Mouse (Mus musculus) fibroblast of lung, adult 2 months (primary cell): Measurements from ENCODE around the gene Lhb.
"Not testable (repeated sequence)": the region's sequence is repeated elsewhere in the genome, so short reads cannot be mapped to it uniquely, and the experiment has no call there.

Experiments used
- DNase-seq: peaks from one replicate; pipeline ENCODE4 v3.0.0-alpha.2; 2011; ENCODE audit warnings: low read depth

Lhb gene

DNA sequence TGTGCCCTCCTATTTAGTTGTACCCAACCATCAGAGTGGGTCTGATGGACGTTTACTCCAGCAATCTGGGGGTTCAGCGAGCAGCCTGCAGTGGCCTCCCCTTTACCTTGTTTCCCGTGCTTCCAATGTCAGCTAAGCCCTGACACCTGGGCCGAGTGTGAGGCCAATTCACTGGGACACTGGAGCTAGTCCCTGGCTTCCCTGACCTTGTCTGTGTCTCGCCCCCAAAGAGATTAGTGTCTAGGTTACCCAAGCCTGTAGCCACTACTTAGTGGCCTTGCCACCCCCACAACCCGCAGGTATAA, at the start of gene Lhb:
Gene Lhb, plus strand, starts transcription at position 206 of the 305 bp plus-strand sequence.
- DNase-seq: no peak

DNA sequence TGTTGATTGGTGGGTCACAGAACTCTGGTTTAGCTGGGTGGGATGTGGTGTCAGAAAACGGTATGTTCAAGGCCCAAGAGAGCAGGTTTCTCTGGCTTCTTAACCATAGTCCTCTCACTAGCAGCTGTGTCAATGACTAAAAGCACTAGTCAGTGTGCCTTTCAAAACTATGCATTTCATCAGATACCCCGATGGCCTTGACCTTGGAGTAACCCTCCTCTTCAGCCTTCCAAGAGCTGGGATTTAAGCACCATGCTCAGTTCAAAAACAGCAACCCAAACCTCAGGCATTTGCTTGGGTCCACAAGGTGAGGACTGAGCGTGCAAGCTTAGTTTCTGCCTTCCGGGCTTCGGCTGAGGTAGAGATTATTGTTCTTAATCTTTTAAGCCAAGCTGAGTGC, 48.2 kb upstream of the Lhb start:
- no peak for DNase-seq

DNA sequence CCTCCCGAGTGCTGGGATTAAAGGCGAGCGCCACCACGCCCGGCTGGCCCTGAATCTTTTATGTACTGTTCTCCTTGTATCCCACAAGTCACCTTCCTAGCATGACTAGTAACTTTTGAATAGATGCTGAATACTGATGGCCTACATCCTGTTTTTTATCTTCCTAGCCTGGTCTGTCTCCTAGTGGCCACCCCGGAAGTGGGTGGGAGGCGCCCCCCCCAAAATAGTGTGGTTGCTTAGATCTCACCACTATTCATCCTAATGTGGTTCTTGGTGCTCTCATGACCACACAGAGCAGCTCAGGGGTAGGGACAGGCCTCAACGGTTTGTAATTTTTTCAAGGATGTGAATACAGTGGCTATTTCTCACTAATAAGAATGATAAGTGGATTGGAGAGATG, 46.0 kb upstream of the Lhb start:
- DNase-seq: no peak

DNA sequence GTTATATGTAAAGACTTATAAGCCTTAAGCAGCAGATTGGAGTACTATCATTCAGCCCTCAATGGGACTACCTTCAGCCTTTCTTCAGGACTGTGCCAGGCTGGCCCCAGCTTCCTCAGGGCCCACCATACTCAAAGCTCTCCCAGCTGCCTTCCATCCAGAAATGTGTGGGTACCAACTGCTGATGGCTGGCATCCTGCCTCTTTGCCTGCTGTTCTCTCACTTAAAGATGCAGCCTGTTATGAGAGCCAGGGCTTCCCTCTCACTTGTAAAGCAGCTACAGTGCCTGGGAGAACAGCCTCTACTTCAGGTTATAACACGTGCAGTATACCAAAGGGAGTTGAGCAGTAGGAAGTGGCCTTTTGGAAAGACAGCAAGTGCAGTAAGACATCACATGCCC, 44.6 kb upstream of the Lhb start:
- DNase-seq: no peak

DNA sequence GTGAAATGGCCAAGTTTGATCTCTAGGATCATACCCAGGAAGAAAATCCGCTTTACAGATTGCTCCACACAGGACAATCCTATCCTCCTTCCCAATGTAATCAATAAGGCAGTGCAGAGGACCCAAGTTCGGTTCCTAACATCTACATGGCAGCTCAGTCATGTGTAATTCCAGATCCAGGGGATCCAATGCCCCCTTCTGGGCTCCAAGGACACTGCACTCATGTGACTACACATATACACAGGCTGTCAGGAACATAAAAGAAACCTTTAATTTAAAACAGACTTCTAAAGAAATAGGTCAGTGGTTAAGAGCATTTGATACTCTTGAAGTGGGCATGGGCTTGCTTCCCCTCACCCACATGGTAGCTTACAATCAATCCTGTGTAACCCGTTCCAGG, 34.5 kb upstream of the Lhb start:
- no peak for DNase-seq

DNA sequence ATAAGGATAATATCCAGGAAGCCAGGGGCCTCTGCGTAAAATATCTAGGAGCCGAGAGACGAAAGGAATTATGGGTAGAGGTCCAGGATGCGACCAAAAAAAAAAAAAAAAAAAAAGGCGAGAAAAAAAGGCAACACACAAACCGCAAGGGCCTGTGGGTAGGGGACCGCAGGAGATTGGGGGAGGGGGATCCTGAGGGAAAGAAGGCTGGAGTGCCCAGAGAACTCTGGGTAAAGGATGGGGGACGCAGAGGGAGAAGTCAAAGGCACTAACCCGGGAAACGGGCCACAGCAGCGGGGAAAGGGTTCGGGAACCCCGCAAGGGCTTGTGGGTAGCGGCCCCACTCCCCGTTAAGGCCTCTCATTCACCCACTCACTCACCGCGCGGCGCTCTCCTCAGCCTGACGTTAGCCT, 25.5 kb upstream of the Lhb start:
- DNase-seq: no peak

DNA sequence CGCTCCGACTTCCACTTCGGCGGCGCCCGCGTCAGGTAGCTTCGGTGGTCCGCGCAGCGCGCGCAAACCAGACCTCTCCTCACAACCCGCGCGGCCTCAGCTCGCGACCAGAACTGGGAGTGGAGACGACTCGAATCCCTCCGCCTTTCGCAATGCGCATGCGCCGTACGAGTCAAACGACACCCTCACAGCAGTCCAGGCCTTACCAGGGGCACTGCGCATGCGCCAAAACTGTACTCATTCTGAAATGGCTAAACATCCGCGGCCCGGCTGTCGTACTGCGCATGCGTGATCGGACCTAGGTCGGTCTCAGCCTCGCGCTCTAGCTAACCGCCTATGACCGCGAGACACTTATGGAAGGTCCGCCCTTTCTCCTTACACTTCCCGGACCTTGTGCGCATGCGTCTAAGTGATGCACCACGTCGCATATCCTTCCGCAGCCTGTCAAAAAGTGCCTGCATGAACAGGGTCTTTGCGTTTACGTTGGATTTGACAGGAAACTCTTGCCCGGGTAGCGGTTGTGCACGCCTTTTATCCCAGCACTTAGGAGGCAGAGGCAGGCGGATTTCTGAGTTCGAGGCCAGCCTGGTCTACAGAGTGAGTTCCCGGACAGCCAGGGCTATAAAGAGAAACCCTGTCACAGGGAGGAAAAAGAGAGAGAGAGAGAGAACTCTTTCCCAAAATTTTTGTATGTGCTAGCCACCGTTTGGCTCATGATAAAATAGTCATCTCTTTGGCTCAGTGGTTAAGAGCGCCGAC, 24.9 kb upstream of the Lhb start, which contains the start of gene Snrnp70:
Gene Snrnp70, minus strand, starts transcription at position 165 of the 759 bp plus-strand sequence.
- DNase-seq: peak; percentile 100

DNA sequence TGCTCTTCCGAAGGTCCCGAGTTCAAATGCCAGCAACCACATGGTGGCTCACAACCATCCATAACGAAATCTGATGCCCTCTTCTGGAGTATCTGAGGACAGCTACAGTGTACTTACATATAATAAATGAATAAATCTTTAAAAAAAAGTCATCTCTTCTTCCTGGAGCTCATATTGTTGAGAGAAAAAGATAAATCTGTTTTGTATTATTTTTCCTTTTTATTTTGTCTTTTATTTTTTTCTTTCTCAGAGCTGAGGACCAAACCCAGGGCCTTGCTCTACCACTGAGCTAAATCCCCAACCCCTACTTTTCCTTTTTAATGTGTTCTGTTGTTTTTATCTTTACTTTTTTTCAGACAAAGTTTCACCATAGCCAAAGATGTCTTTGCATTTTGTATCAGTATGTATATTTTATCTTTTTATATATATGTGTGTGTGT, 24.3 kb upstream of the Lhb start:
- not testable (repeated sequence) for DNase-seq

DNA sequence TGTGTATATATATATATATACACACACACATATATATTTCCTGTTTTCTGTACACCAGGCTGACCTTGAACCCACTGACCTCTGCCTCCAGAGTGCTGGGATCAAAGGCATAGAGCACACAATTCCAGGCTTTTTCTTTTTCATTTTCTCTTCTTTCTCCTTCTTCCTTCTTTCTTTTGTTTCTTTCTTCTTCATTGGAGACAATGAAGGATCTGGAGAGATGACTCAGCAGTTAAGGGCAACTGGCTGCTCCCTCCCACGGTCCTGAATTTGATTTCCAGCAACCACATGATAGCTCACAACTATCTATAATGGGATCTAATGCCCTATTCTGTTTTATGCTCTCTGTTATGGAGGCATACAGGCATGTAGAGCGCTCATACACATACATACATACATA, 23.8 kb upstream of the Lhb start:
- DNase-seq: no peak

DNA sequence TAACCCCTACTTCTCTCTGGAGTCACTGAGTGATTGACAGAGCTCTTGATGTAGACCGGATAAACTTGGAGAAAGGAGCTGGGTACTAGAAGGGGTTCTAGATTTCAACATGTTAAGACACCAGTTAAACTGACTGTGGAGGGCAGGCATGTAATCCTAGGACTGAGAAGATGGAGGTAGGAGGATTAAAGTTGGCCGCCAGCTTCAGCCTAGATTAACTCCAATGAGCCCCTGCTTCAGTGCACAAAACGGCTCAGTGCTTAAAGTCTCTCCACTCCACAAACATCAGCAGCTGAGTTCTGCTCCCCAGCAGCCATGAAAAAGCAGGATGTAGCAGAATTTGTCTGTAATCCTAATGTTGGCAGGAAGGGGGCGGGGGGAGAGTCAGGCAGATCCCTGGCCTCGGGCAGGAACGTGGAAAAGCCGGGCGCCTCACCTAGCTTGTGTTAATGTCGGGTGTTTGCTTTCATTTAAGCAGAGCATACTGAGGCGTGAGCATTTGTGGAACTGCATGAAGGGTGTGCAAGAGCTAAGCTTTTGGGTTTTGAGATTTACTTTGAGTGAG, 19.0 kb upstream of the Lhb start:
- no peak for DNase-seq

DNA sequence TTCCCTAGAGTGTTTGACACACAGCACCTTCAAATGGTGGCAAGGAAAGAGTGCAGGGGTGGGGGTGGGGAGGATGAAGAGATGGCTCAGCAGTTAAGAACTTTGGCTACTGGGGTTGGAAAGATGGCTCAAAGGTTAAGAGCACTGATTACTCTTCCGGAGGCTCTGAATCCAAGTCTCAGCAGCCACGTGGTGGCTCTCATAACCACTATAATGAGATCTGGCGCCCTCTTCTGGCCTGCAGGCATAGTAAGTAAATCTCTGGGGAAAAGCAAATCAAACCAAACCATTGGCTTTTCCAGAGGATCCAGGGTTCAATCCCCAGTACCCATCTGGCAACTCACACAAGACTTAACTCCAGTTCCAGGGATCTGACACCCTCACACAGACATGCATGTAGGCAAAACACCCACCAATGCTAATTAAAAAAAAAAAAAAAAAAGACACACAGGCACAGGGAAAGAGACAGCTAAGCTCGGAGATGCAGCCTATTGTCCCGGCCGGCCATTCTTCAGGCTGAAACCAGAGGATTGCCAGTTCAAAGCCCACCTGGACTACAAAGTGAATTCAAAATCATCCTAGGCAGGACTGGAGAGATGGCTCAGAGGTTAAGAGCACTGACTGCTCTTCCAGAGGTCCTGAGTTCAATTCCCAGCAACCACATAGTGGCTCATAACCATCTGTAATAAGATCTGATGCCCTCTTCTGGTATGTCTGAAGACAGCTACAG, 16.9 kb upstream of the Lhb start:
- DNase-seq: no peak

DNA sequence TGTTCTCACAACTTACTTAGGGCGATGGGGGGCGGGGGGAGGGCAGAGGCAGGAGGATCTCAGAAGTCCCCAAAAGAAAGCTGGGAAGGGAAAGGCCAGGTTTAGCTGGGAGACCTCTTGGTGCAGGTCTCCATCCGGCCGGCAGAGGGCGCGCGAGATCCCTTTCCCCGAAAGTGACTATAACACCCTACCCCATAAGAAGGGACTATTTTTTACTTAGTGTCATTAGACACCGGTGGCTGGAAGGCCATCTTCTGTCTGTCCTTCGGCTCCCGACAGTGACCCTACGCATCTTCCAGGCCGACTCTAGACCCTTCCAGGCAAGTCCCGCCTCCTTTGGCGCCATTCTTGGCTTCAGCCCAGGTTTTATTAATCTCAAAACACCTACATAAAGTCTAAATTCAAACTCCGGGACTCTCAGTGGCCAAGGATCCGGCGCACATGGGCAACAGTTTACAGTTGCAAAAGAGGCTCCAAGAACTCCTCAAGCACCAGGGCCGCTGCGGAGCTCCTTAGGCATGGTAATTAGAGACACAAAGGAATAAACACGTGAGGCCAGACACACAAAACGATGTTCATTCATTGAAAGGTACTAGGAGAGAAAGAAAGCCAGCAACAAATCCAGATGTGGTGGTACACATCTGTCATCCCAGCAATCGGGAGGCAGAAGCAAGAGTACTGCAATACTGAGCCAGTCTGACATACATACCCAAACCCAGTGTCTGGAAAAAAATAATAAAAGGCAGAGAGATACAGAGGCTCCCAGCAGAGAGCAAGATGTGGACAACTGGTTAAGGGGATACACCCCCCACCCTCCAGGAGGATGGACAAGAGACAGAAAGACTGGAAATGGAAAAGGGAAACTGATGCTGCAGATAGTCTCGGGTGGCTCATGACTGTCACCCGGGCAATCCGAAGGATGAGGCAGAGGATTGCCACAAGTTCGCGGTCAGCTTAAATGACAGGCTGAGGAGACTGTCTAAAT, 15.2 kb upstream of the Lhb start, which contains the start of gene Kcna7:
Gene Kcna7, plus strand, starts transcription at position 563 of the 985 bp plus-strand sequence.
- no peak for DNase-seq

DNA sequence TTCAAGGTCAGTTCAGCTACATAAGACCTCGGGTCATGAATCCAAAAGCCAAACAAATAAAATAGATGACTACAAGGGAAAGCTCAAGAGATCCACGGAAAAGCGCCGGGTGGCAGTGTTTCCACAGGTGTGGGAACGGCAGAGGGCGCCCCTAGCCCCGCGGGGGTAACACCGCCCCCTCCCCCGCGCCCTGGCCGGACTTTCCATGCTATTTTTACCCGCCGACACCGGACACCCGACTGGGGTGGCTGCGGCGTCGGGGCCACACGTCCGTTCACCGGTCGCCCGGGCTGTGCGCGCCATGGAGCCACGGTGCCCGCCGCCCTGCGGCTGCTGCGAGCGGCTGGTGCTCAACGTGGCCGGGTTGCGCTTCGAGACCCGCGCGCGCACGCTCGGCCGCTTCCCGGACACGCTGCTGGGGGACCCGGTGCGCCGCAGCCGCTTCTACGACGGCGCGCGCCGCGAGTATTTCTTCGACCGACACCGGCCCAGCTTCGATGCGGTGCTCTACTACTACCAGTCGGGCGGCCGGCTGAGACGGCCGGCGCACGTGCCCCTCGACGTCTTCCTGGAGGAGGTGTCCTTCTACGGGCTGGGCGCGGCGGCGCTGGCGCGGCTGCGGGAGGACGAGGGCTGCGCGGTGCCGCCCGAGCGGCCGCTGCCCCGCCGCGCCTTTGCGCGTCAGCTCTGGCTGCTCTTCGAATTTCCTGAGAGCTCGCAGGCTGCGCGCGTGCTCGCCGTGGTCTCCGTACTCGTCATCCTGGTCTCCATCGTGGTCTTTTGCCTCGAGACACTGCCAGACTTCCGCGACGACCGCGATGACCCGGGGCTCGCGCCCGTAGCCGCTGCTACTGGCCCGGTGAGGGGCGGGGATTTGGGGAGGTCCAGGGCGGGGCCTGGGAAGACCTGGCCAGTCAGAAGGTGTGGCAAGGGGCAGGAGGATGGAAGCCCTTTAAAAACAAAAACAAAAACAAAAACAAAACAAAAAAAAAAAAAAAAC, 14.2 kb upstream of the Lhb start:
- no peak for DNase-seq

DNA sequence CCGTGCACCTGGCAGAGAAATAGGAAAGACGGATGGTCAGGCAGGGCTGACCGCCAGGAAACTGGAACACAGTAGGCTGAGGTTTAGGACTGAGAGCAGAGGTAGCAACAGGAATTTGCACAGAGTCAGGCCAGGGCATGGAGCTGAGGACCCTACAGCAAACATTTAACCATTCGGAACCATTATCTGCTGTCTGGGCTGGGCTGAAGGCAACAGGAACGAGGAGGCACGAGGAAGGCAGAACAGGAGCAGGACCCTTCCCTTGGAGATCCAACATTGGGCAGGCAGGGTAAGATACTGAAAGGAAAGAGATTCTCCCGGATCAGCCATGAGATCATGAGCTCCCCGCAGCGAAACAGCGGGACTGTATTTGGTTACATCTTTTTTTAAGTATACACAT, 12.8 kb upstream of the Lhb start:
- DNase-seq: no peak

DNA sequence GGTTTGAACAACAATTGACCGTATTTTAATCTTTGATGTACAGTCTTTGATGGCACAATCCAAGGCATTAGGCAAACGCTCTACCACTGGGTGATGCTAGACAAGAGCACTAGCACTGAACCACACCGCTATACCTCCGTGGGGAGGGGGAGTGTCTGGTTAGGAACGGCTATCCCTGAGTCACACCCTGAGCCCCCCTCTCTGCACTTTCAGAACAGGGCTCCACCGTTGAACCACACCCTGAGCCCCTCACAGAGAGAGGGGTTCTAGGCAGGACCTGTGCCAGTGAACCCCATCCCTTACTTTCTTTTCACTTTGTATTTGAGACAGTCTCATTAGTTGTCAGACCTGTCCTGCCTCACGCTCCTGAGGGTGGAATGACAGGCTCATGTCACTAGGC, 12.3 kb upstream of the Lhb start:
- DNase-seq: no peak

DNA sequence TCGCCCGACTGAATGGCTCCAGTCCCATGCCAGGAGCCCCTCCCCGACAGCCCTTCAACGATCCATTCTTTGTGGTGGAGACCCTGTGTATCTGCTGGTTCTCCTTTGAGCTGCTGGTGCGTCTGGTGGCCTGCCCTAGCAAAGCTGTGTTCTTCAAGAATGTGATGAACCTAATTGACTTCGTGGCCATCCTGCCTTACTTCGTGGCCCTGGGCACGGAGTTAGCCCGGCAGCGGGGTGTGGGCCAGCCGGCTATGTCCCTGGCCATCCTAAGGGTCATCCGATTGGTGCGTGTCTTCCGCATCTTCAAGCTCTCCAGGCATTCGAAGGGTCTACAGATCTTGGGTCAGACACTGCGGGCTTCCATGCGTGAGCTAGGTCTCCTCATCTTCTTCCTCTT, 11.7 kb upstream of the Lhb start:
- no peak for DNase-seq

DNA sequence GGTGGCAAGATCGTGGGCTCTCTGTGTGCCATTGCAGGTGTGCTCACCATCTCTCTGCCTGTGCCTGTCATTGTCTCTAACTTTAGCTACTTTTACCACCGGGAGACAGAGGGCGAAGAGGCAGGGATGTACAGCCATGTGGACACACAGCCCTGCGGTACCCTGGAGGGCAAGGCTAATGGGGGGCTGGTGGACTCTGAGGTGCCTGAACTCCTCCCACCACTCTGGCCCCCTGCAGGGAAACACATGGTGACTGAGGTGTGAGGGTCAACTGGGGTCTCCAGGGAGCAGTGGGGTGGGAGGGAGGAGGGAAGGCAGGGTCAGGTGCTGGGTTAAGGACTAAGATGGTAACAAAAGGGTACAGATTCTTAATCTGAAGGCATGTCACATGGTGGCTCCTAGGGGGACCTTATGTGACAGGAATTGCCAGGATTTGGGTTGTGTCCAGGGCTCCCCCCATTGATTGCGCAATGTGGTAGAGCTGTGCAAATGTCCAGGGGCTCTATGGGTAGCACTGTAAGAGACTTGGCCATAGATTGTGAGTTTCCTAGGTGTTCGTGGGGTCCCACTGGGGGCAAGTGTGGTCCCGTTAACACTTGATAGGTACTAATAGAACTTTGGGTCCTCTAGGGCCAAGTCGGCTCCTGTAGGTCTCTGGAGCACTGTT, 11.0 kb upstream of the Lhb start:
- no peak for DNase-seq

DNA sequence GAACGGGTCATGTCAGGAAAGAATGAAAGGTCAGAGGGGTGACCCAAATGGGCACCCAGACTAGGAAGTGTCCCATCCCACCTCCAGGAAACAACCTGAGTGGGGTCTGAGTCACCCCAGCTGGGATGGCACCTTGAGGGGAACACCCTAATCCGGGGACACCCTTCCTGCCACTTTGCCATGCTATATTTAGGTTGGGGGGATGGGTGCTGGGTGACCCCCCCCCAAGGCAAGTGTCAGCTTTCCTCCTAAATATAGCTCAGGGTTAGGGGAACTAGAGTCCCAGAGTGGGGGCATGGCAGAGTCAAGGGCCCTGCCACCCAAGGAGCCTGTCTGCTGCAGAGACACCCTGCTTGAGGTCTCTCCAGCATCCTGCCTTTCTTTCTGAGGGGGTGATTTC, 8.2 kb upstream of the Lhb start:
- no peak for DNase-seq

DNA sequence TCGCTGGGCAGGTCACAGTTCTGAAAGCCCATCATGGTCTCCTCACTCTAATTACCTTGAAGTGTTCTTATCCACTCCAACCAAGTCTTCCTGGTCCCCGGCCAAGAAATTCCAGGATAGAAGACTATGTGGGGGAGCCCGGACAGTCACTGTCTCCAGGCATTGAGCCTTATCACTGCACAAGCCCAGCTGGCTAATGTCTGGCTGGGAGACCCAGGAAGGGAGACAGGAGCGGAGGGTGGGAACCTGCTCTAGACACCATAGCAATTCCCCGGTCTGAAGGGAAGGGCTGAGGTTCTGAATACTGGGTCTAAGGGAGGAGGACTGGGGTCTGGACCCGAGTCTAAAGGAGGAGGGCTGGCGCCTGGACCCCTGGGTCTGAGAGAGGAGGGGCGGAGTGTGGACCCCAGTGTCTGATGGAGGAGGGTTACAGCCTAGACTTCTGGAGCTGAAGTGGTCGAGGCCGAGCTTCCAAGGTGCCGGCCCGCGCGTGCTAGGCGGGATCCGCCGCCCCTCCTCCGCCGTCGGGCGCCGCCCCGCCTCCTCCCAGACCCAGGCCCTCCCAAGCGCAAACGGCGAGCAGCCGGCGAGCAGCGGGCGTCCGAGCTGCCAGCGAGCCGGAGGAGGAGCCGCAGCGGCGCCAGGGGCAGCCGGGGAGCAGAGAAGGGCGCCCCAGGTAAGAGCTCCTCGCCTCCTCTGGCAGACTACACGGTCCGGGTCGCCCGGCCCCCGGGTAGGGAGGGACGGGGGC, 7.3 kb upstream of the Lhb start, which contains the start of gene Ntf5:
Gene Ntf5, plus strand, starts transcription at position 583 of the 751 bp plus-strand sequence.
- DNase-seq: no peak
